Mouse (Mus musculus) stomach, postnatal 0 days (tissue): Measurements from ENCODE around the gene Krt73.

Experiments used
- CTCF ChIP-seq: IDR thresholded peaks from 2 replicates; pipeline ENCODE4 v1.5.1; 2016; ENCODE audit warnings: antibody characterized with exemption, low read depth, mild to moderate bottlenecking, moderate library complexity
- EP300 ChIP-seq: optimal IDR thresholded peaks from 2 replicates; pipeline ENCODE3; 2016; ENCODE audit warnings: antibody characterized with exemption

GRCm38 (mm10) chr15:101802296-101802835 is at the start of gene Krt73:
- TF ChIP-seq CTCF (no peak), EP300 (no peak)
